Mouse (Mus musculus): ENCODE measurements around the gene Taf8.

Taf8 gene

DNA sequence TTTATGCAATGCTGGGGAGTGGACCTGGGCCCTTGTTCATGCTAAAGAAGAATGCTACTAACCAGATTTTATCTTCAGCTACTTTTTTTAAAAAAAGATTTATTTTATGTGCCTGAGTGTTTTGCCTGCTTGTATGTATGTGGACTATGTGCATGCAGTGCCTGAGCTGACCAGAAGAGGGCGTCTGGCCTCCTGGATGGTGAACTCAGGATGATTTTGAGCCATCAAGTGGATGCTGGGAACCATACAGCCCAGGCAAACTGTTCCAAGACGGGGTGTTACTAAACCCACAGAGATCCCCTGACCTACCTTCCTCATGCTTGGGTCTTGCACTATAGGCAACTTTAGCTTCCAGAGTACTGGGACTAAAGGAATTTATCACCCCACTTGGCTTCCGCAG, 26.4 kb downstream of the Taf8 start:
- POLR2A ChIA-PET, result interaction anchor here in 3 of 4 experiments (0.7 to 1.9 kb wide), 20 partner anchors 9 to 127 kb away, joined by 3 to 6 read pairs (median 3); partner anchors contain the start of genes 1700001C19Rik (in 1 of the 3) and Guca1b (in 1 of the 3)
- CTCF ChIA-PET, result interaction anchor here in 3 of 4 experiments (0.5 to 2.0 kb wide), 34 partner anchors 8 to 564 kb away, joined by 3 to 7 read pairs (median 3); partner anchors contain the start of genes Ccnd3 (in 1 of the 3), Gm21981 (in 1 of the 3), Guca1b (in 1 of the 3) and Prickle4 (in 1 of the 3)

DNA sequence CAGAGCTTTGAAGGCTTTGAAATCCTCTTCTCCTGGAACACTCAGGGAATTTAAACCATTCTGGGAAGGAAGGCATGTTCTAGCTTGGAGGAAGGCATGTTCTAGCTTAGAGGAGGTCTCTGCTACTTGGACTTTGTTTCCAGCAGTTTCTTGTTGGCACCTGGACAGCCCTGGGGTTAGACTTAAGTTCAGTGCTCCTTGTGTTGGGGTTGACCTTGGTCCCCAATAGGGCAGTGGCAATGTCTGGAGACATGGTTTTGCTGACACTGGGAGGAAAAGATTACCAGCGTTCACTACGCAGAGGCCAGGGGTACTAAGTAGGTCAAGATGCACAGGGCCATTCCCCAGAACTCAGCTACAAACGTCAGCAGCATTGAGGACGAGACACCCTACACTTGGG, 26.9 kb downstream of the Taf8 start:
- CTCF ChIA-PET, result interaction anchor here in 3 of 4 experiments (0.5 to 2.0 kb wide), 35 partner anchors 9 to 563 kb away, joined by 3 to 7 read pairs (median 3); partner anchors contain the start of genes Ccnd3 (in 1 of the 3), Gm21981 (in 1 of the 3), Guca1b (in 1 of the 3) and Prickle4 (in 1 of the 3)
- POLR2A ChIA-PET, result interaction anchor here in 3 of 4 experiments (0.7 to 1.9 kb wide), 13 partner anchors 9 to 120 kb away, joined by 3 to 5 read pairs (median 3); partner anchors contain the start of gene 1700001C19Rik (in 1 of the 3)

DNA sequence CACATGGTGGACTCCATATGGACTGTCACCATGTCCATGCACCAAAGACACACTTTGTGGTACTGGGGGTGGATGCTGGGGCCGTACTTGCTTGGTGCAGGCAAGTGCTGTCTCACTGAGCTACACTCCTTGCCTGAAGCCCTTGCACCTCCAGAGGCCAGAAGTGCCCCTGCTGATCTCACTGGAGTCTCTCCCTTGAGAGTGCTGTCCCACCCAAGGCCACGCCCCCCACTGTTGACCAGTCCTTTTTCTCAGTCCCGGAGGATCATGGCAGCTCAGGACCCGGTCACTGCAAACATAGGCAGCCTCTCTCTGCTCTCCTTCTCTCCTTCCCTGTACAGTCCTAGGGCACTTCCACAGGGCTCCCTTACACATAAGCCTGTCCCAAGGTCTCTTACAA, 27.8 kb downstream of the Taf8 start:
- ChIA-PET CTCF (interaction anchor here (0.6 to 4.4 kb wide), 10 partner anchors 8 to 1476 kb away, joined by 3 to 30 read pairs (median 4); no protein-coding TSS in a partner anchor), POLR2A (interaction anchor here in 2 of 4 experiments (1.0 to 2.4 kb wide), 2 partner anchors 10 to 37 kb away, joined by 3 to 8 read pairs; no protein-coding TSS in a partner anchor)

DNA sequence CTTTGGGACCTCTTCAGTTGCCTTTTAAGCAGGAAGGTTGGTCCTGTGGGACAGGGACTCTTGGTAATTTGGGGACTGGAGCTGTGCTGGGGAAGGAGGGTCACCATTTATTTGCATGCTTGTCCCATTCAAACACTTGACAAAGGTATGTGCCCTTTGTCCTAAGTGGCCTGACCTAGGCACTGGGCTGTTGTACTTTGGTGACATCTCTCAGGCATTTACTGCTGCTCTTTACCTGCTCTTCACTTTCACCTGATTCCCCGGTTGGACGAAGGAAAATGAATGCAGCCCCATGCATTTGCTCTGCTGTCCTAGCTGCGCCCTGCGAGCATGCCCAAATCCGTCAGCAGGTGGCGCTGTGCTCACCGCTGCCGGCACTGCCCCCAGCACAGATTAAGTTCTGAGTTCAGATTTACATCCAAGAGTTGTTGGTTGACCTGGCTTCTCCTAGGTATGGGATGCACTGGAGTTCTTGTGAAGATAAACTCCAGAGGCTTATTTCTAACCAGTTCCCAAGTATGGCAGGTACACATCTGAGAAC, 28.6 kb downstream of the Taf8 start:
- ChIA-PET POLR2A (interaction anchor here in 3 of 4 experiments (0.6 to 2.4 kb wide), 10 partner anchors 11 to 125 kb away, joined by 3 to 10 read pairs (median 4); partner anchors contain the start of gene Taf8 (in 1 of the 3)), CTCF (interaction anchor here (0.5 to 4.4 kb wide), 36 partner anchors 8 to 434 kb away, joined by 3 to 30 read pairs (median 4); partner anchors contain the start of genes 1700001C19Rik (in 1 of the 4) and AI661453 (in 1 of the 4))

DNA sequence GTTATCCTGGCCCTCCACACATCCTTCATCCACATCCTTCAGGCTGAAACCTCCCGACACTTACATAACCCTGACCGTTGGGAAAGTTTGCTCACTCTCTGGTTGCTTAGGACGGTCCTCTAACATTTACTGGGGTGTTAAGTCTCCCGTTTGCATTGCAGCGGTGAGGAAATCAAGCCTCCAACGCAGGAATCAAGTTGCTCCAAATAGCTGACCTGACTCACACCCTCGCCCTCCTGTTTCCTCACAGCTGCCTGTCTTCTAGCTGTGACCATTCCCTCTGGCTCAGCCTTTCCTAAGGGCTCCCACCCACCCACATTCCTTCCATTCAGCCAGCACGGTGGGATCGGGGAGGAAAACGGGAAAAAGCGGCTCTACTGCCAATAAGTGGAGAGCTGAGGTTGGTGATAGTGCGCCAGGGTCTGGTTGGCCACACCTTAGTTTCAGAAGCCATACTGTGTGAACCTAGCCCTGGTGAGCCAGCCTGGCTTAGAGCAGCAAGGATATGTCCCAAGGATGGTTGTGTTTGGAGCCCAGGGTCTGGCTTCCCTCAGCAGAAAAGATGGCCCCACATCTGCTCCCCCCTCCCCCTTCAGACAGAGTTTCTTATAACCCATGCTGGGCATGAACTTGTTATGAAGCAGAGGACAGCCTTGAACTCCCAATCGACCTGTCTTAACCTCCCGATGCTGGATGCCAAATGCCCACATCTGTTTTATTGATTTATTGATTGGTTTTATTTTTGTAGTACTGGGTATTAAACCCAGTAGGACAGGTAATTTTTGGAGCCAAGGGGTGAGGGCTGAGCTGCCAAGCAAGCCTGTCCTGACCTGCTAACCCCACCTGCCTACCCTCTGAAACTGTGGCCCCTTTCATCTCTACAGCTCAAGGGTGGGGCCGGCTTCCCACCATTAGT, 29.4 kb downstream of the Taf8 start:
- ChIA-PET CTCF (interaction anchor here (0.5 to 4.4 kb wide), 42 partner anchors 9 to 1770 kb away, joined by 3 to 30 read pairs (median 3); partner anchors contain the start of genes 1700001C19Rik (in 1 of the 4) and AI661453 (in 1 of the 4)), POLR2A (interaction anchor here in 3 of 4 experiments (0.5 to 2.4 kb wide), 18 partner anchors 10 to 151 kb away, joined by 3 to 10 read pairs (median 4); partner anchors contain the start of gene Taf8 (in 2 of the 3))

DNA sequence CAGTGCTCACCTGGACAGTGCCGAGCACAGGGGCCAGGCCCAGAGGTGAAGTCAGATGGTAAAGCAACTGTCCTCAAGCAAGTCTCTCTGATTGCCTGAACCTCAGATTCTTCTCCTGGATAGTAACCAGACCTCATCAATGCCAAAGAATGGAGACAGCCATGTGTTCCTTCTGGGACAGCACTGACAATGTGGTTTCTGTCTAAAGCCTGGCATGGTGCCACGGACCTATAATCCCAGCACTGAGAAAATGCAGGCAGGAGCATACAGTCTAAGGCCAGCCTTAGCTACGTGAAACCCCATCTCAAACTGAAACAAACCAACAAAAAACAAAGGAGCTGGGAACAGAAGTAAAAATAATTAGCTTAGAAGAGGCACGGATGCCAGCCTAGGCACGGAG, 31.4 kb downstream of the Taf8 start:
- CTCF ChIA-PET, result interaction anchor here in 2 of 4 experiments (0.5 to 4.4 kb wide), 4 partner anchors 8 to 16 kb away, joined by 3 to 30 read pairs (median 4); no protein-coding TSS in a partner anchor
- POLR2A ChIA-PET, result interaction anchor here in 2 of 4 experiments (0.7 to 1.6 kb wide), 3 partner anchors 57 to 99 kb away, joined by 3 read pairs; no protein-coding TSS in a partner anchor

DNA sequence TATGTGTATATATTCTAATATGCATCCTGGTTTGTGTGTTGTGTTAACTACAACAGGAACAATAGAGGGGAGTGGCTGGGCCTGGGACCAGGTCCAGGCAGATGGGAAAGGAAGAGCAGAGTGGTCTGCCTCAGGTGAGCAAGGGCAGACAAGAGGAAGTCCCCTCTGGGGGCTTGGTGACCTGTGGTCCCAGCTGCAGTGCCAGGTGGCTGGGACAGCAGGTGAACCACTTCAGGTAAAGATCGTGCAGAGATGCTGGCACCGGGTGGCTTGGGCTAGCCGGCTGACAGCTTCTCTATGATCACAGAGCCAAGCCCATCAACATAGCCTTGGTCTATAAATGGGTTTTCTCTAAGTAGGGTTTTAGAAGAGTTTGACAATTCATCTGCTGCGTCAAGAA, 32.0 kb downstream of the Taf8 start:
- POLR2A ChIA-PET, result interaction anchor here in 2 of 4 experiments (0.6 to 1.6 kb wide), 4 partner anchors 18 to 112 kb away, joined by 3 to 4 read pairs (median 3); no protein-coding TSS in a partner anchor
- CTCF ChIA-PET, result interaction anchor here in 1 of 4 experiments (1.7 to 4.4 kb wide), 2 partner anchors 7 to 12 kb away, joined by 4 to 30 read pairs; no protein-coding TSS in a partner anchor

DNA sequence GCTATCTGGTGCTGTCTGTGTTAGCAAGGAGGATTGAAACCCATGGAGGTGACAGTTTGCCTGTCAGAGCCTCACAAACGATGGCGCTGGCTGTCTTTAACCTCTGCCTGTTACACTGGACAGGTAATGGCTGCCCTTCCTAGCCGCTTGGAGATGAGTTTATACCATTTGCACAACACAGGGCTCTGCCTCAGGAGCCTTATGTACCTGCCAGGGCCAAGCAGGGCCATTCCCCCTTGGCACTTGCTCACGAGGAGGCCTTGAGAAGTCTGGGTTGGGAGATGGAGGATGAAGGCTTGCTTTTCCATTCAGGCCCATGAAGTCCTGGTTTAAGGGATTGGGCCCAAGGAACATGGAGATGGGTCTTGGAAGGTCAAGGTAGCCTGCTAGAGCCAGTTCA, 32.5 kb downstream of the Taf8 start:
- ChIA-PET POLR2A (interaction anchor here in 3 of 4 experiments (0.6 to 4.3 kb wide), 6 partner anchors 13 to 112 kb away, joined by 3 to 22 read pairs (median 4); no protein-coding TSS in a partner anchor), CTCF (interaction anchor here in 2 of 4 experiments (0.6 to 3.1 kb wide), 4 partner anchors 13 to 56 kb away, joined by 3 to 17 read pairs (median 10); no protein-coding TSS in a partner anchor)

DNA sequence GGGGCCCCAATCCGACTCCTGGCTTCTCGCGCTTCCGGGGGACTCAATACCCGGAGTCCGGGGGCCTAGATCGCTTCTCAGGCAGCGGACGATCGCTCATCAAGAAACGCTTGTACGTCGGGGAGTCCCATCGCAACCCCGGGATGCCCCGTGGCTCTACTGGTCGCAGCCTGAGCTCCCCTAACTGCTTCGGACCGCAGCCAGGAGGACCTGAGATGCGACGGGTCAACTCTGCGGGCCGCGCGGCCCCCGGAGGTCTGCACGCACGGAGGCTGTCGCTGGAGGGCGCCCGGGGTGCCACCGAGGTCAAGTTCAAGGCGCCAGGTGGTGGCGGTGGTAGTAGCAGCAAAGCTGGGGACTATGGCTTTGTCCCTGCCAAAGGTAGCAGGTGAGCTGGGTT, 33.6 kb downstream of the Taf8 start:
- ChIA-PET POLR2A (interaction anchor here in 2 of 4 experiments (0.6 to 4.3 kb wide), 29 partner anchors 11 to 400 kb away, joined by 3 to 22 read pairs (median 4); partner anchors contain the start of genes 1700001C19Rik (in 1 of the 2) and AI661453 (in 1 of the 2)), CTCF (interaction anchor here (0.5 to 3.1 kb wide), 28 partner anchors 11 to 785 kb away, joined by 3 to 23 read pairs (median 4); partner anchors contain the start of genes AI661453 (in 1 of the 4) and Taf8 (in 1 of the 4))

DNA sequence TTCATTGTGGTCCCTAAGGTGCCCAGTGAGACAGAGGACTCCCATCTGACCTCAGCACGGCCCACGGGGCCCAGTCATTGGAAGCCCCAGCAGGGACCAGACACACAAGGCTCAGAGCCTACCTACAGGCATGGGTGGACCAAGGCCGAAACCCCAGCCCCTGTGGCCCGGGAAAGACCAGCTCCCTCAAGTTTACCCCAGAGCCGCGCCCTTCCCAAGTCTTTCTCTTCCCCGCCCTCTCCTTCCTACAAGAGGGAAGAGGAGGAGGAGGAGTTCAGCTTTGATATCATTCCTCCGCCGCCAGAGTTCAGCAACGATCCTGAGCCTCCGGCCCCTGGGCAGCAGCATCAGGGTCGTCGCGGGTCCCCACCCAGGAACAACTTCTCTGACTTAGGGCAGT, 34.0 kb downstream of the Taf8 start:
- ChIA-PET CTCF (interaction anchor here (0.6 to 3.1 kb wide), 24 partner anchors 11 to 785 kb away, joined by 3 to 23 read pairs (median 4); partner anchors contain the start of gene AI661453 (in 1 of the 4)), POLR2A (interaction anchor here in 3 of 4 experiments (0.6 to 4.3 kb wide), 32 partner anchors 11 to 400 kb away, joined by 3 to 22 read pairs (median 4); partner anchors contain the start of gene AI661453 (in 1 of the 3))

DNA sequence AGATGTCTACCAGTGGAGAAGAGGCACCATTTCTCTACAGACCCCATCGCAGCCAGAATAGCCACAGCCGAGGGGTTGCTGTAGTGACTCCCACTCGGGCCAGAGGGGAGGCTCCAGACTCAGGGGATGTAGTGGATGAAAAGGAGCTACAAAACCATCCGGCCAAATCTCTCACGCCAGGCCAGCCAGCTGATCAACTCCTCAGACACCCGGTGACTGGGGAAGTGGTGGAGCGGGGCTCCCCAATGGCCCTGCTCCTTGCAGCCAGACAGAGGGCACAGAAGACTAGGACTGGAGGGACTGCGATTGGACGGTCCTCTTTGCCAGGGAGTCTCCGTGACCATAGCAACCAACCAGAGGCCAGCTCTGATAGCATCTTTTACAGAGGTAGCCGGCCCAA, 34.4 kb downstream of the Taf8 start:
- CTCF ChIA-PET, result interaction anchor here (0.6 to 3.1 kb wide), 19 partner anchors 10 to 784 kb away, joined by 3 to 23 read pairs (median 4); no protein-coding TSS in a partner anchor
- POLR2A ChIA-PET, result interaction anchor here in 3 of 4 experiments (0.7 to 4.3 kb wide), 29 partner anchors 10 to 150 kb away, joined by 3 to 22 read pairs (median 4); partner anchors contain the start of gene Taf8 (in 1 of the 3)

DNA sequence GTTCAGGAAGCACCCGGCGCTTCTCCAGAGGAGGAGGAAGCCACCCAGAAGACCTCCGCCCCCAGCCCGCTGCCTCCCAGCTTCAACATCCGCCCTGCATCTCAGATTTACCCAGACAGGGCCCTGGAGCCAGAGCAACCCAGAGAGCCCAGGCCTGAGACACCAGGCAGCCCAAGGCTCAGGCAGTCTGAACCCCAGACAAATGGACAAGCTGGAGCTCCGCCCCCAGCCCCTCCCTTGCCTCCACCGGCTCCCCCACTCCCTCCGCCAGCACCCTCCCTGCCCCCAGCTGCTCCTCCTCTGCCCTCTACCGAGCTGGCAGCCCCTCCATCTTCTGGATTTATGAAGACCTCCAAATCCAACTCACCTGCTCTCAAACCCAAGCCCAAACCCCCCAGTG, 35.8 kb downstream of the Taf8 start:
- CTCF ChIA-PET, result interaction anchor here (0.6 to 3.1 kb wide), 7 partner anchors 9 to 1284 kb away, joined by 3 to 17 read pairs (median 5); no protein-coding TSS in a partner anchor
- POLR2A ChIA-PET, result interaction anchor here in 3 of 4 experiments (0.7 to 4.3 kb wide), 11 partner anchors 9 to 422 kb away, joined by 3 to 22 read pairs (median 3); partner anchors contain the start of gene Guca1b (in 1 of the 3)

DNA sequence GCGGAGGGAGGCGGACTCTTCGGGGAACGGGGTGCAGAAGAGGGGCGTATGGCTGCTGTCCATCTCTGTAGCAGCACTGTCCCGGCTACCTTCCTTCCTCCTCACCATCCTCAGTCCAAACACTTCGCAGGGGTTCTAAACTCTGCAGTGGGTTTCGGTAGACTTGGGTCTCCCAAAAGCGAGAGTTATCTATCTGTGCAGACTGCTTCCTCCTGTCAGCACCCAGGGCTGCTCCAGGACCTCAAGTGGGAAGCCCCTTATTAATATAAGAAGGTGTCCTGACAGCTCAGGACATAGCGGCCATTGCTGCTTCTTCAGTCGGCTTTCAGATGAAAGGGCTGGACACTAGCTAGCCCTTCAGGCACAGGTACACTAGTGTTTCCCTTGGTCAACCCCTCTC, 37.1 kb downstream of the Taf8 start:
- POLR2A ChIA-PET, result interaction anchor here in 2 of 4 experiments (0.7 to 4.3 kb wide), 5 partner anchors 11 to 62 kb away, joined by 3 to 22 read pairs (median 16); no protein-coding TSS in a partner anchor
- CTCF ChIA-PET, result interaction anchor here in 1 of 4 experiments (1.6 kb wide), 1 partner anchor 11 kb away, joined by 5 read pairs; no protein-coding TSS in a partner anchor

DNA sequence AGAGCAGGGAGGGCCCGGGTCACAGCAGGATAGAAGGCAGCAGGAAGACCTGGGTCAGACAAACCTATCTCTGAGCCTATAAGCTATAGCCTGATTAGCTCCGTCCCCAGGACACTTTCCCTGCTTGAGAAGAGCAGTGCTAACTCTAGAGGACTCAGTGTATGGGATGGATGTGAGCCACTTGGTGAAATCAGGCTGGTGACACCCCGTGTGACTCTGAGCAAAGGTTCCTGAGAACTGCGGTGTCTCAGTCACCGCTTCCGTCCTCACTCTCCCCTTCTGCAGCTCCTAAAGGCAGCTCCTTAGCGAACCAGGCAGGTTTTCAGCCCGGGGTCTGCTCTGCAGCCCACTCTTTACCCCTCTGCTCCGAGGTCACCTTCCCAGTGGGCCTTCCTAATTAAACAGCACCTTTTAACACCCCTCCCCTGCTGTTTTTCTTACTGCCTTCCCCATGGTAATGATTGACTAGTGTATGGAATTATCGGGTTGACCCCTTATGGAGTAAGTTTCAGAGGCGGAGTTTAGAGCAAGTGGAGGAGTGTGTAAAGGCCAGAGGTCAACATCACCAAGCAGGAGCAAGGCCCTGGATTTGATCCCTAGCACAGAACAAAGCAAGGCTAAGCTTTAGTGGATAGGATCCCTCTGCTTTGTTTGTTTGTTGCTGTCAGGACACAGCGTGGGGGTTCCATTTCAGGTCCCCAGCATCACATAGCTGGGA, 37.7 kb downstream of the Taf8 start:
- CTCF ChIA-PET, result interaction anchor here in 3 of 4 experiments (1.0 to 2.1 kb wide), 4 partner anchors 9 to 11 kb away, joined by 3 to 11 read pairs (median 6); no protein-coding TSS in a partner anchor

DNA sequence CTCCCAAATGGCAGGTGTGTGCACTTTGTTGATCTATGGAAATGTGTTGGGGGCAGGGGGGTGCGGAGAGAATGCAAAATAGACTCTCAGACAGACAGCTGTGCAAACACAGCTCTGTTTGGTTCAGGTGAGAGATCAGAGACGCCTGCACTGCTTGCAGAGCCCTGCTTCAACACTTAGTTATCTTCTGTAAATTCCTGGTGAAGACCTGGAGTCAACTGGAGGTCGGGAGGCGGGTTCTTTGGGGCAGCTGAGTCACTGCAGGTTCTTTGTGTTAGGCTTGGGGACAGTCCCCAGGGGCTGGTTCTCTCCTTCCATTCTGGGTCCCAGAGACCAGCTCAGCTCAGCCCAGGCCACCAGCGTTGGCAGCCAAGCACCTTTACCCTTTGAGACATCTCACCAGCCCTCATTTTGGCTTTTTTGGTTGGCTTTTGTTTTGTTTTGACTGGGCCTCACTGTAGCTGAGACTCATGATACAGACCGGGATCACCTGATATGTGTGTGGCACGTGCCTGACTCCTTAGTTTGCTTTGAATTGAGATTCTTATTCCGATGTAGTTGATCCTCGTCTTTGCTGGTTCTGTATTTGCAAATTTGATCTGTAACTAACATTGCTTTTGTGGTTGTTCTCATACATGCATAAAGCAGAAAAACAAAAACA, 39.2 kb downstream of the Taf8 start:
- ChIA-PET CTCF (interaction anchor here in 3 of 4 experiments (0.5 to 2.1 kb wide), 14 partner anchors 8 to 322 kb away, joined by 3 to 11 read pairs (median 3); no protein-coding TSS in a partner anchor), POLR2A (interaction anchor here in 3 of 4 experiments (0.6 to 3.7 kb wide), 24 partner anchors 9 to 506 kb away, joined by 3 to 16 read pairs (median 3); partner anchors contain the start of genes Guca1b (in 1 of the 3) and Taf8 (in 1 of the 3))

More for the DNA sequence above, 37.7 kb downstream of the Taf8 start:
- POLR2A ChIA-PET, result interaction anchor here in 2 of 4 experiments (0.8 to 3.7 kb wide), 5 partner anchors 12 to 63 kb away, joined by 3 to 16 read pairs (median 6); no protein-coding TSS in a partner anchor
